Mouse (Mus musculus) erythroblast, embryonic 14.5 days (primary cell): Measurements from ENCODE around the gene 4930447C04Rik. TPM values are rescaled to one million over a fixed set of nuclear protein-coding genes. Genes with fewer than 3 reads are reported as not detected.

Experiments
- H3K27me3 ChIP-seq: 2 replicates; pipeline ENCODE4 v1.6.1; 2012; ENCODE audit warnings: inconsistent platforms; ENCODE audit not compliant: control insufficient read depth
- H3K36me3 ChIP-seq: 2 replicates; pipeline ENCODE4 v1.6.1; 2012; ENCODE audit warnings: mild to moderate bottlenecking, inconsistent platforms; ENCODE audit not compliant: control insufficient read depth
- H3K4me1 ChIP-seq: 2 replicates; pipeline ENCODE4 v1.6.1; 2012; ENCODE audit warnings: inconsistent platforms; ENCODE audit not compliant: control insufficient read depth
- H3K4me3 ChIP-seq: replicated peaks from 2 replicates; pipeline ENCODE3; 2012; ENCODE audit warnings: moderate library complexity, mild to moderate bottlenecking, inconsistent platforms
- H3K9me3 ChIP-seq: 2 replicates; pipeline ENCODE4 v1.6.1; 2012; ENCODE audit warnings: low read length, inconsistent platforms, mixed read lengths; ENCODE audit not compliant: control insufficient read depth
- GATA1 ChIP-seq: IDR thresholded peaks from 2 replicates; pipeline ENCODE4 v1.6.1; 2012; ENCODE audit warnings: low read length, inconsistent platforms, mixed read lengths
- TAL1 ChIP-seq: IDR thresholded peaks from 3 replicates; pipeline ENCODE4 v1.6.1; 2012; ENCODE audit warnings: low read length, inconsistent platforms, mixed read lengths
- polyA plus RNA-seq: library from polyadenylated mRNA; stranded (reverse); fragments of >175 nt; gene quantifications from 2 replicates; pipeline ENCODE4 v1.2.3, GENCODE M21; 2012

Gene 4930447C04Rik
- polyA plus RNA-seq, 1 experiment = not detected

DNA sequence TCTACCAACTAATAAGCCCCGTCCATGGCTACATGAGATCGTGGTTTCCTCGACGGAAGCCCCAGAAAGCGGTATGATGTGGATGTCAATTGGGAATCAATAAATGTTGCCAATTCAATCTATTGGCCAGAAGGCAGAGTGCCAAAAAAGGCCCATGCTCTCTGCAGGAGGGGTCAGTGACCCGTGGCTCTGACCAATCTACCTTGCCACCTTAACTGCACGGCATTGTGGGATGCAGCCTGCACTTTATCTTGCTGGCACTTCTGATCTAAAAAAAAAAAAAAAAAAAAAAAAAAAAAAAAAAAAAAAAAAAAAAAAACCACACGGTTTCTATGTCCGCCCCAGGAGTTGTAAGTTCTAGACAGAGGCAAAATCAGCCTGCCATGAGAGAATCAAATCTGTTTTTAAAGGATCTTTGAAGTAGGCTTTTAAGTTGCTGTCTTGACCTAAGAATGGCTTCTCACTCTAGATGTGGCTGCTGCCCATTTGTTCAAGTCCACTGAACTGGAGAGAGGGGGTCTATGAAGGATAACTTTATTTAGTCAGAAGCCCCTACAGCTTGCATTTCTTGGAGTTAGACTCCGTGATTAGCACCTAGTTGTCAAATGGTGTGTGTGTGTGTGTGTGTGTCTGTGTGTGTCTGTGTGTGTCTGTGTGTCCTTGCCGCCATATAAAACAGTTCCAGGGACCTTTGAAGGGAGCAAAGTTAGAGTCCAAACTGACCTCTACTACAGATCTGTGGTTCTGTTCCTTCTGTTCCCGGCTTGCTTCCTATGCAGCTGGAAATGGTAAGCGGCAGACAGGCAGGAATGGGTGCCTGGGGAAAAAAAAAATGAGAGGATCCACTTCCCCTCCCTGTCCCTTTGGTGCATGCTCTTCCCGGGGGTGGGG is 1.7 kb downstream of the 4930447C04Rik start:
- Histone ChIP-seq H3K27me3 (peaks cover 85% of the 10 kb centered on the region), H3K9me3 (no peaks in the 10 kb centered on the region), H3K4me1 (no peaks in the 10 kb centered on the region), H3K4me3 (no peak overlapping the region), H3K36me3 (no peaks in the 10 kb centered on the region)
- TF ChIP-seq TAL1 (no peak), GATA1 (no peak)

- Histone ChIP-seq H3K36me3 (no peaks in the 10 kb centered on the region), H3K9me3 (no peaks in the 10 kb centered on the region), H3K4me1 (no peaks in the 10 kb centered on the region), H3K4me3 (no peak overlapping the region), H3K27me3 (peaks cover 78% of the 10 kb centered on the region)
- TF ChIP-seq GATA1 (no peak), TAL1 (no peak)
These were observed 2.4 kb downstream of the 4930447C04Rik start for GRCm38 (mm10) chr12:72938176-72938575.

DNA sequence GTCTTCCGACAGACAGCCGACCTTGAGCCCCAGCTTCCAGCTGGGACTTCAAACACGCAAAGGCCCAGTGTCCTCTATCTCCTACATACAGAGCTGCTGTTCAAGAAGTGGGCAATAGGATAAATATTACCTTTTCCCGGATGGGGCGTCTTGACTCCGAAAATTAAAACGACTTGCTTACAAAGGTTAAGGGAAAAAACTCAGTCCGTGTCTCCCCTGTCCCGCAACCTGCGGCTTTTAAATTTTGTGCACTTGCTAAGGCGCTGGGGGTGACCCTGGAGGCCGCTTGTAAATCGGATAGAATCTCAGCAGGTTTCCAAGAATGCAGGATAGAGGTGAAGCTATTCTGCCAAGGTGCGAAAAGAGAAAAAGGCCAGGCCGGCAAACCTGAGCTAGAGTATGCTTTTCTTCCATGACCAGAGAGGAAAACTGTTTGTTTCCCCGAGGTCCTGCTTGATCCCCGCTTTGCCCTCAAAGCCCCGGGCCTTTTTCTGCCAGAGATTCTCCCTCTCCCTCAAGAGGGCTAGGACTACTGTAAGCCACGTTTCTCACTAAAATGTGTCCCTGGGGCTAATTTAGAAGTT is 2.9 kb downstream of the 4930447C04Rik start:
- H3K9me3 ChIP-seq = no peaks in the 10 kb centered on the region
- H3K4me1 ChIP-seq = no peaks in the 10 kb centered on the region
- no peak for TF ChIP-seq TAL1
- TF ChIP-seq GATA1 = no peak
- peaks cover 73% of the 10 kb centered on the region for H3K27me3 ChIP-seq
- H3K4me3 ChIP-seq = no peak overlapping the region
- no peaks in the 10 kb centered on the region for H3K36me3 ChIP-seq

DNA sequence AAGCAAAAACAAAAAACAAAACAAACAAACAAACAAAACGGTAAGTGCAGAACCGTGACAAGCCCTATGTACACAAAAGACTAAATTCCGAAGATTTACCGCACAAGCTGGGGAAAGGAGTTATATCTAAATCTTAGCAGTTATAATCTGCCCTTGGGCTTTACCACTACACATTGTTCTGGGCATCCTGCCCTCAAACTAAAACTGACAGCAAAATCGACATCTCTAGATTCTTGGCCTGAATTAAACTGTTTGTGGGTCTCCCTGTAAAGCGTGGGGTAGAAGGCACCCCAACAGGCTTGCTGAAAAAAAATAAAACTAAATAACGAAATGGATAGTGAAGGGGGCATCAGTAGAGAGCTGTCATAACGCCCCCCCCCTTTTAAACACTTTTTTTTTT is 3.8 kb downstream of the 4930447C04Rik start:
- no peaks in the 10 kb centered on the region for H3K4me1 ChIP-seq
- no peak for TF ChIP-seq GATA1
- no peak for TF ChIP-seq TAL1
- peaks cover 64% of the 10 kb centered on the region for H3K27me3 ChIP-seq
- no peaks in the 10 kb centered on the region for H3K36me3 ChIP-seq
- H3K4me3 ChIP-seq = no peak overlapping the region
- H3K9me3 ChIP-seq = no peaks in the 10 kb centered on the region

DNA sequence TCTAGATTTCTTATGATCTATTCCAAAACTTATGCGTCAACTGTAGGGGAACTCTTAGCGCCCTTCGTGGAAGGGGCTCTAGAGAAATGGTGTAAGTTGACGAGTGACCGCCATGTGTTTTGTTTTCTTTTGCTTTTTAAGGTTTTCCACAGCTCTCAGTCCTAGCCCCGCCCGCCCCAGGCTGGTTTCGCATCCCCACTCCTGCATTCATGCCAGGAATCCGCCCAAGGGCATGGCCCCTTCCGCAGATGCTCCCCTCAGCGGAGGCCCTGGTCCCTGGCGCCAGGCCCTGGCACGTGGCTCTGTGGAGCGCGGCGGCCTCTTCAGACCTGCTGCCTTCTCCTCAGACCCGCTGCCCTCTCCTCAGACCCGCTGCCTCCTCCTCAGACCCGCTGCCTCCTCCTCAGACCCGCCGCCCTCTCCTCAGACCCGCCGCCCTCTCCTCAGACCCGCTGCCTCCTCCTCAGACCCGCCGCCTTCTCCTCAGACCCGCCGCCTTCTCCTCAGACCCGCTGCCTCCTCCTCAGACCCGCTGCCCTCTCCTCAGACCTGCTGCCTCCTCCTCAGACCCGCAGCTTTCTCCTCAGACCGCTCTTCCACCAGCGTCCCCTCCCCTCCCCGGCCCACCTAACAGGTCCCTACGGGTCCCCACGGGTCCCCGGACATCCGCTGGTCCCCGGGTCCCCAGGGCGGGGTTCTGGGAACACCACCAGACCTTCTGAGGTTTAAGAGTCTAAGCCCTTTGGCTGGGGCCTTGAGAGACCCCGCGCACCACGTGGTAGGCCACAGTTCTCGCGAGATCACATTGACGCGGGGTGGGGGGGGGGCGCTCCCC is 23.2 kb downstream of the 4930447C04Rik start:
- peak overlapping the region; percentile 14 for H3K4me3 ChIP-seq
- H3K4me1 ChIP-seq = no peaks in the 10 kb centered on the region
- peaks cover 11% of the 10 kb centered on the region for H3K27me3 ChIP-seq
- no peak for TF ChIP-seq GATA1
- TF ChIP-seq TAL1 = no peak
- no peaks in the 10 kb centered on the region; the same call in 1 of the 2 replicates for H3K9me3 ChIP-seq
- H3K36me3 ChIP-seq = no peaks in the 10 kb centered on the region

DNA sequence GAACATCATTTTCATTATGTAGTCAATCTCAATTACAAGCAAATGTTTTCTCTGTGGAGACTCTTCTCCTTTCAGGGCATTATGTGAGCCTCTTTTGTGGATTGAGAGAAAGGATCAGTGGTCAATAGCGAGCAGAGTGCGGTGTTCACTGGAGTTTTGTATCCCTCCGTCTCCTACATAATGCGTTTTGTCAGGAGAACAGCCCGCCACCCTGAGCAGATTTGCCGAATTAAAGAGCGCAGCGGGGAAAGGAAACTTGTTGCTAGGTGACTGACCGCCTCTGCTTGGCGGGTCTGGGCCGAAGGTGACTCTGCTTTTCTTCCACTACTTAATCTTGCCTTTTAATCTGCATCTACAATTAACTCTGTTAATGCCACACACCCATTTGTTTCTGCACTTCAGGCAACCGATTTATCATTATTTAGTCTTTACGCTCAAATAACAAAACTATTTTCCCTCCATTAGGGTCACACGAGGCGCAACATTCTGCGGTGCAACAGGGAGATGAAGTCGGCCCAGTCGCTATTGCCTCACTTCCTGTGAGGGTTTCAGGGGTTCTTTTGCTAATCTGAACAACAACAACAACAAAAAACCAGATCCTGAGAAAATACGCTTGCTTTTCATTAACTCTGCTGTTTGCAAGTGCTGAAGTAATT is 86.1 kb downstream of the 4930447C04Rik start:
- Histone ChIP-seq H3K27me3 (peaks cover 38% of the 10 kb centered on the region), H3K4me3 (no peak overlapping the region), H3K4me1 (no peaks in the 10 kb centered on the region), H3K36me3 (no peaks in the 10 kb centered on the region), H3K9me3 (no peaks in the 10 kb centered on the region)
- TF ChIP-seq TAL1 = no peak
- TF ChIP-seq GATA1 = no peak

GRCm38 (mm10) chr12:72853406-72854076 is 87.0 kb downstream of the 4930447C04Rik start:
- Histone ChIP-seq H3K4me3 (no peak overlapping the region), H3K27me3 (peaks cover 42% of the 10 kb centered on the region), H3K36me3 (no peaks in the 10 kb centered on the region), H3K9me3 (no peaks in the 10 kb centered on the region), H3K4me1 (no peaks in the 10 kb centered on the region)
- TF ChIP-seq GATA1 (no peak), TAL1 (no peak)

GRCm38 (mm10) chr12:72852264-72852663 is 88.3 kb downstream of the 4930447C04Rik start:
- TF ChIP-seq GATA1 = no peak
- TF ChIP-seq TAL1 = no peak
- Histone ChIP-seq H3K4me3 (no peak overlapping the region), H3K4me1 (no peaks in the 10 kb centered on the region), H3K36me3 (no peaks in the 10 kb centered on the region), H3K9me3 (no peaks in the 10 kb centered on the region), H3K27me3 (peaks cover 48% of the 10 kb centered on the region)
